Mouse (Mus musculus): Measurements from ENCODE around the gene Mmp21.

DNA sequence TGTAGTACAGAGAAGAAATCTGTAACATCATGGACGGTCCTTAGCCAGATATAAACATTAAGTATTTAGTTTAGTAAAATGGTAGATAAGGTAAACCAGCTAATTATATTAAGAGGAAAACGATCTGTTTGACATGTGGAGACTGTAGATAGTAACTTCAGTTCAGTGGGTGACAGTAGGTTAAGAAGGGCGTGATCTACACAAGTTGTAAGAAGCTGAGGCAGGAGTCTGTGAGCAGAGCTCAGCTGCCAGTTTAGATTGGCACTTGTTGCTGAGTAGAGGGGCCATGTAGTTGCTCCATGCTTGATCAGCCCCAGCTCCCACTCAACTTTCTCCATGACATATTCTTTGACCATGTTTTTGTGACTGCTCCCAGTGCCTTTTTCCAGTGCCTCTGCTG is 9.0 kb downstream of the Mmp21 start:
- TF ChIP-seq POLR2A (IDR thresholded peaks at IDR 0.05; ENCODE audit: borderline replicate concordance, extremely low read depth, insufficient read depth, insufficient read length, poor library complexity, severe bottlenecking), result no peak
- no peak for TF ChIP-seq CTCF (IDR thresholded peaks at IDR 0.05; ENCODE audit: borderline replicate concordance, extremely low read depth, insufficient read depth, insufficient read length)

Data from brain, embryonic 14.5 days (tissue).